Mouse (Mus musculus): ENCODE results near the gene Ribc2. TPM values are rescaled to one million over a fixed set of nuclear protein-coding genes. Genes with fewer than 3 reads are reported as not detected.

The Ribc2 gene
- polyA plus RNA-seq, 1 experiment: 0.49 TPM

DNA sequence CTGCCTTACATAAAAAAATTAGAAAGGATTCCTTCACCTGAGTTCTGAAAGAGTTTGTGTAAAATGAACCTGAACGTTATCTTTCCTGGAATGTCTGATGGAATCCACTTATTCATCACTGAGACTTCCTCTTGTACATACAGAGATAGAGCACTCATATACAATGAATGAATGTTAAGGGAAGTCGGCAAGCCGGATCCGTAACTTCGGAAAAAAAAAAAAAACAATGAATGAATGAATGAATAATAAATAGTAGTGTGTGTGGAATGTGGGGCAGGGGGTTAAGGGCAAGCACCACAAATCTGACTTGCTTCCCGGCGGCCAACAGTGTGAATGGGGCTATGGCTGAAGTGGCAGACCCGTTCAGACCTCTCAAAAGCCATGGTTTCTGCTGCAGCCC, 45.7 kb downstream of the Ribc2 start:
- Histone ChIP-seq H3K4me3 (ENCODE audit: insufficient read depth, low read length) (no peak overlapping the region), H3K4me1 (ENCODE audit: control insufficient read depth, insufficient read depth, low read length) (no peaks in the 10 kb centered on the region), H3K27ac (ENCODE audit: insufficient read depth, low read length) (no peak overlapping the region)
- TF ChIP-seq POLR2A (IDR thresholded peaks at IDR 0.05; ENCODE audit: low read depth, low read length) (no peak), CTCF (IDR thresholded peaks at IDR 0.05; ENCODE audit: borderline replicate concordance, insufficient read depth, low read length) (no peak)

DNA sequence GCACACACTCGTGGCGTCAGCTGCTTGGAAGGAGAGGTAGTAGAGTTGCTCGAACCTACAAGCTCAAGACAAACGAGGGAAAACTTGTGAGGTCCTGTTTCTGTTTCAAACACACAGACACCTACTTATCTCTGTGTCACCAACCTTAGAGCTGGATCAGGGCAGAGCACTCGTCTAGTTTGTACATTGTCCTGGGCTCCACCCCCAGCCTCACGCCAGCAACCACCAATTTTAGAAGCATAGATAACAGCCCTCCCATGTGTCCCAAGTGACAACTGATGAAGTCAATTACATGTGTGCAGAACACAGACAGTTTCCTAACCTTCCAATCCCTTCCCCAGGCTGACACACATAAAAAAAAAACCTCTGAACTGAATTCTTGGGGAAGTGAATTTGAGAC, 46.3 kb downstream of the Ribc2 start:
- H3K4me3 ChIP-seq (ENCODE audit: insufficient read depth, low read length): no peak overlapping the region
- TF ChIP-seq POLR2A (IDR thresholded peaks at IDR 0.05; ENCODE audit: low read depth, low read length) (no peak), CTCF (IDR thresholded peaks at IDR 0.05; ENCODE audit: borderline replicate concordance, insufficient read depth, low read length) (no peak)
- H3K27ac ChIP-seq (ENCODE audit: insufficient read depth, low read length): no peak overlapping the region
- H3K4me1 ChIP-seq (ENCODE audit: control insufficient read depth, insufficient read depth, low read length): no peaks in the 10 kb centered on the region

DNA sequence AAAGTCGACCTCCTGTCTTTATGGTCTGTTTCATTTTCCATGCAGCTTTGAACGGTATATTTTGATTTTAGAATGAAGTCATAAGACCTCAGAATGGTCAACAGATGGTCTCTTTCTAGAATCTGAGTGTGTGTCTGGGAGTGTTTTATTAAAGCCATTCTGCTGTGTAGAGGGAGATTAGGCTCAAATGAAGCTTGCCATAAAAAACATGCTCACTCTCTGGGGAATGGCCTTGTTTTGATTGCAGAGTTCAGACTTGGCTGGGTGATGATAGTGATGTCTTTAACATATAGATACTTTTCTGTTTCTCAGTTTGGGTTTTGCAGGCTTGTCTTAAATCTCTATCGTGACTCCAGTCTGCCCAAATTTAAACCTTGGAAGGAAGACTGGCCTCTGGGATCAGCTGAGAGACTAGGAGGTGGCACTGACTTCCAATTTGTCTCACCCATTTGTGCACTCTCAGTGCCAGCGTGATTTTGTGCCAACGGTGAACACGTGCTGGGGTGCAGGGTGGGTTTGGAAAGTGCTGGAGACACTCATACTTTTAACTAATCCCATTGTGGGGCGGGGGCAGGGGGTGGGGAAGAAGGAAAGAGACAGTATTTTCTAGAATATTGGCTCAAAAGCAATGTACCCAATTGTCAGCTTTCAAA, 47.8 kb downstream of the Ribc2 start:
- no peaks in the 10 kb centered on the region for H3K4me1 ChIP-seq (ENCODE audit: control insufficient read depth, insufficient read depth, low read length)
- no peak overlapping the region for H3K27ac ChIP-seq (ENCODE audit: insufficient read depth, low read length)
- no peak overlapping the region for H3K4me3 ChIP-seq (ENCODE audit: insufficient read depth, low read length)
- no peak for TF ChIP-seq POLR2A (IDR thresholded peaks at IDR 0.05; ENCODE audit: low read depth, low read length)
- TF ChIP-seq CTCF (IDR thresholded peaks at IDR 0.05; ENCODE audit: borderline replicate concordance, insufficient read depth, low read length): no peak

DNA sequence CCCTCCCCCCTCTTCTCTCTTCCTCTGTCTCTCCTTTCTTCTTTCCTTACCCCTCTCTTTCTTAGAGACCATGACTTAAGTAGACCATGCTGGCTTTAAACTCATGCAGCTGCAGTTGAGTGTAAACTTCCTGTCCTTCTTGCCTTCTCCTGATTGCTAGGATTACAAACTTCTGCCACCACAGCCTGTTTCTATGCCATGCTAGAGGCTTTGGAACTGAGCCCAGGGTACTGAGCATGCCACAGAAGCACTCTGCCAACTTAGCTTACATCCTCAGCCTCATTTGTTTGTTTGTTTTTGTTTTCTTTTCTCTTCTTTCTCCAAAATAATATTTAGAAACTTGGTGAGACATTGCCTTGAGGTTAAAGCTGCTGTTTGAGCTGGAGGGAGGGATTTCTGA, 48.5 kb downstream of the Ribc2 start:
- Histone ChIP-seq H3K4me1 (ENCODE audit: control insufficient read depth, insufficient read depth, low read length) (no peaks in the 10 kb centered on the region), H3K27ac (ENCODE audit: insufficient read depth, low read length) (no peak overlapping the region)
- TF ChIP-seq POLR2A (IDR thresholded peaks at IDR 0.05; ENCODE audit: low read depth, low read length) (no peak), CTCF (IDR thresholded peaks at IDR 0.05; ENCODE audit: borderline replicate concordance, insufficient read depth, low read length) (no peak)

DNA sequence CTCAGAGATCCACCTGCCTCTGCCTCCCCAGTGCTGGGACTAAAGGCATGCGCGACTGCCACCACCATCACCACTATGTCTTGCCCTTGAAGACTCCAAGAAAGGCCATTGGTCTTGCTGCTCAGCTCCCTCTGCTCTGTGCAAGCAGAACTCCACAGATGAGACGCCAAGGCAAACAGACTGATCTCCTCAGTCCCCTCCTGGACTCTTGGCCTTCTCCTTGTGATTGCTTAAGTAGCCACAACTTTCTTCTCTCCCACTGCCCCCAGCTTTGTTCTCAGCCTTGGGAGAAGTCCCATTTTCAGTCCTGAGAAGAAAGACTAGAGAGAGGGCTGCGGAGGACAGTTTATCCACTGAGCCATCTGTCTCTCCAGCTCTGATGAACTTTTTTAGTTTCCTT, 50.2 kb downstream of the Ribc2 start:
- no peak overlapping the region for H3K4me3 ChIP-seq (ENCODE audit: insufficient read depth, low read length)
- TF ChIP-seq CTCF (IDR thresholded peaks at IDR 0.05; ENCODE audit: borderline replicate concordance, insufficient read depth, low read length) (no peak), POLR2A (IDR thresholded peaks at IDR 0.05; ENCODE audit: low read depth, low read length) (no peak)
- no peak overlapping the region for H3K27ac ChIP-seq (ENCODE audit: insufficient read depth, low read length)
- no peaks in the 10 kb centered on the region for H3K4me1 ChIP-seq (ENCODE audit: control insufficient read depth, insufficient read depth, low read length)

More for the DNA sequence above, 48.5 kb downstream of the Ribc2 start:
- H3K4me3 ChIP-seq (ENCODE audit: insufficient read depth, low read length): no peak overlapping the region

- TF ChIP-seq CTCF (IDR thresholded peaks at IDR 0.05; ENCODE audit: borderline replicate concordance, insufficient read depth, low read length) (no peak), POLR2A (IDR thresholded peaks at IDR 0.05; ENCODE audit: low read depth, low read length) (no peak)
- Histone ChIP-seq H3K27ac (ENCODE audit: insufficient read depth, low read length) (no peak overlapping the region), H3K4me3 (ENCODE audit: insufficient read depth, low read length) (no peak overlapping the region), H3K4me1 (ENCODE audit: control insufficient read depth, insufficient read depth, low read length) (no peaks in the 10 kb centered on the region)
Measured at GRCm38 (mm10) chr15:85186916-85187315, 55.0 kb downstream of the Ribc2 start.

DNA sequence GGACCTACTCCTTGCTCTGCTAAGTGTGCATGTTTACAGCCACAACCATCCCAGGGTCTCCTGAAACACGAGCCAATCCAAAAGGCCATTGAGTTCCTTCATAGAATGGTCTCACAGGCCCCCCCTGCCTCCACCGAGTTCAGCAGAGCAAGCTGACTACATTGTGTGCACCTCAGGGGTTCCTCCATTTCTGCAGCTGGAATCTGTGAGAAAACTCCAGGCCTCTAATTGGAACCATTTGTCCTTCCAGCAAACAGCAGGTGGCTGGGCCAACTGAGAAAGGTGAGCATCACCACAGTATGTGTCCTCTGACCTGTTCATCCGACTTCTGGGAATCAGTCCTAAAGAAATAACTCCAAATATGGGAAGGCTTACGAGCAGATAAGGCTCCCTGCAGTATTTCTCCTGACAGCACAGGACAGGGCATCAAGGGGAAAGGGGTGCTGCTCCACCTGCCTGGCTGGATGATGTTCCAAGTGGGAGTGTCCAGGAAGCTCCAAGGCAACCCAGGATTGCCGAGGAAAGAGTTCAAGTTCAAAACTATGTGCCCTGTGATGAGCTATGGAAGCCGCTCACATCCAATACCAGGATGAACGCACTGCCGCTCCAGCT, 56.4 kb downstream of the Ribc2 start:
- Histone ChIP-seq H3K4me1 (ENCODE audit: control insufficient read depth, insufficient read depth, low read length) (no peaks in the 10 kb centered on the region), H3K4me3 (ENCODE audit: insufficient read depth, low read length) (no peak overlapping the region), H3K27ac (ENCODE audit: insufficient read depth, low read length) (no peak overlapping the region)
- TF ChIP-seq CTCF (IDR thresholded peaks at IDR 0.05; ENCODE audit: borderline replicate concordance, insufficient read depth, low read length) (no peak), POLR2A (IDR thresholded peaks at IDR 0.05; ENCODE audit: low read depth, low read length) (no peak)

Other genes starting within 250 kb of the Ribc2 start
- gene Gm29666, start 212.0 kb upstream of the Ribc2 start, polyA plus RNA-seq (2011; ENCODE audit: insufficient read length, low read depth, missing spikeins): 0.07 and 0.28 TPM in 2 replicates
- gene Nup50, start 208.7 kb upstream of the Ribc2 start, polyA plus RNA-seq (2011; ENCODE audit: insufficient read length, low read depth, missing spikeins): 45.7 and 47.9 TPM in 2 replicates
- 23.5 and 35.8 TPM in 2 replicates for gene 5031439G07Rik, start 143.5 kb upstream of the Ribc2 start, polyA plus RNA-seq (2011; ENCODE audit: insufficient read length, low read depth, missing spikeins)
- not detected in 2 replicates for gene Upk3a, start 114.9 kb upstream of the Ribc2 start, polyA plus RNA-seq (2011; ENCODE audit: insufficient read length, low read depth, missing spikeins)
- gene Fam118a, start 103.1 kb upstream of the Ribc2 start, polyA plus RNA-seq (2011; ENCODE audit: insufficient read length, low read depth, missing spikeins): 21.1 and 28.6 TPM in 2 replicates
- 0.18 and 0.53 TPM in 2 replicates for gene Smc1b, start 114 bp upstream of the Ribc2 start, polyA plus RNA-seq (2011; ENCODE audit: insufficient read length, low read depth, missing spikeins)
- gene Fbln1, start 73.9 kb downstream of the Ribc2 start, polyA plus RNA-seq (2011; ENCODE audit: insufficient read length, low read depth, missing spikeins): 46.2 and 92.8 TPM in 2 replicates
- 205 and 229 TPM in 2 replicates for gene Atxn10, start 204.2 kb downstream of the Ribc2 start, polyA plus RNA-seq (2011; ENCODE audit: insufficient read length, low read depth, missing spikeins)

Measured in embryonic fibroblast, embryonic 13.5 days (primary cell).